Mouse (Mus musculus): ENCODE measurements around the gene Ociad2. TPM values are rescaled to one million over a fixed set of nuclear protein-coding genes. Genes with fewer than 3 reads are reported as not detected.
A peak's percentile ranks its signal among the peaks of the same experiment; 100 is the strongest.
"Not testable (repeated sequence)": the region's sequence is repeated elsewhere in the genome, so short reads cannot be mapped to it uniquely, and the experiment has no call there.

Ociad2 gene
- total RNA-seq, 2 experiments from 2014 or later = 35.5 to 39.6 TPM

- intact Hi-C loops (cut with DNase I; ENCODE audit: low total_unique reads) = no loop called here
- no peak for DNase-seq
These were observed 18.9 kb upstream of the Ociad2 start for GRCm38 (mm10) chr5:73359752-73360141.

GRCm38 (mm10) chr5:73359134-73359751 is 18.4 kb upstream of the Ociad2 start:
- no peak for DNase-seq
- intact Hi-C loops (cut with DNase I; ENCODE audit: low total_unique reads) = no loop called here

DNA sequence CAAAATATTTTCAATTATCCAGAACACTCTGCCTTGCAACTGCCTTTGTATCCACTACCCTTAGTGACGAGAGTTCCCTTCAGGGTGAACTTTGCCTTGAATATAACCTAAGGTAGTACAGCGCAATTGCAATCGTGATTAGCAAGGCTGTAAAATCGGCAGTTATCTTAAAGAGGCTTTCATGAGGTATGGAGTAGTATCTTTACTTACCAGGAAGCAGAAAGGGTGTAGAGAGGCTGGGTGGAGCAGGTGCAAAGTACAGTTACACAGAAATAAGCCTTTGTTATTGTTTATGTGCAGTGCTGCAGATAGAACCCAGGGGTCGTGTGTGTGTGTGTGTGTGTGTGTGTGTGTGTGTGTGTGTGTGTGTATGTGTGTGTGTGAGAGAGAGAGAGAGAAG is 14.6 kb upstream of the Ociad2 start:
- intact Hi-C loops (cut with DNase I; ENCODE audit: low total_unique reads) = no loop called here
- DNase-seq = no peak

GRCm38 (mm10) chr5:73353978-73354377 is 13.2 kb upstream of the Ociad2 start:
- intact Hi-C loops (cut with DNase I; ENCODE audit: low total_unique reads) = no loop called here

GRCm38 (mm10) chr5:73353519-73353918 is 12.7 kb upstream of the Ociad2 start:
- intact Hi-C loops (cut with DNase I; ENCODE audit: low total_unique reads) = no loop called here
- no peak for DNase-seq

More at GRCm38 (mm10) chr5:73353978-73354377, 13.2 kb upstream of the Ociad2 start:
- DNase-seq = no peak

DNA sequence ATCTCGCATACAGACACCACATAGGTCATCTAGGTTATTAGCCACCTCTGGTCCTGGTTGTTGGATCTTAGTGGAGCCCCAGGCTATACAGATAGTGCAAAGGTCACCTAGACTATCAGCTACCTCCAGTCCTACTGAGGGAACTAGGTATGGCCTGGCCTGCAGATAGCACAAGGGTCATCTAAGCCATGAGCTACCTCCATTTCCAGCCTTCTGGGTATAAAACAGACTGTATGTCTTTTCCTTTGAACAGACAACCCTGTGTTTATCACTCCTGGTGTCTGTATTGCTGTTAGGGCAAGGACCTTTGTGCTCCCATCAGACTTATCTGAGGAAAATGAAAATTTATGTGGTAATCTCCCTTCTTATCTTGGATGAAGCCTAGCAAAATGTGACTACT is 11.0 kb upstream of the Ociad2 start:
- intact Hi-C loops (cut with DNase I; ENCODE audit: low total_unique reads) = no loop called here
- DNase-seq = no peak

GRCm38 (mm10) chr5:73349514-73349913 is 8.7 kb upstream of the Ociad2 start:
- intact Hi-C loops (cut with DNase I; ENCODE audit: low total_unique reads) = no loop called here
- no peak for DNase-seq

DNA sequence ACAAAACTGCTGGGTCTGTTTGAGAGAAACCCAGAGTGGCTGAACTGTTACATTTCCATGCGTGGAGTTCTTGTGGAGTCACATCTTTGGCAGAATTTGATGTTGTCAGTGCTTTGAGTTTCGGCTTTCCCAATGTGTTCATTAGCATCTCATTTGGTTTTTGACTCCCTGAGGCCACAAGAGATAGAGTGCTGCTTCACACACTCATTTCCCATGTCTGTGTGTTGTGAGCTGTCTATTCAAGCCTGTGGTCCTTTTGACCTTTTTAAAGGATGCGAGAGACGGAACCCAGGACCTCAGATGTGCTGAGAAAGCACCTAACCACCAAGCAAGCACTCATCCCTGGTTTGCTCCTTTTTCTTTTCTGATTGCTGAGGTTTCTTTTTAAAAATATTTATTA is 4.4 kb upstream of the Ociad2 start:
- intact Hi-C loops (cut with DNase I; ENCODE audit: low total_unique reads) = no loop called here
- no peak for DNase-seq

DNA sequence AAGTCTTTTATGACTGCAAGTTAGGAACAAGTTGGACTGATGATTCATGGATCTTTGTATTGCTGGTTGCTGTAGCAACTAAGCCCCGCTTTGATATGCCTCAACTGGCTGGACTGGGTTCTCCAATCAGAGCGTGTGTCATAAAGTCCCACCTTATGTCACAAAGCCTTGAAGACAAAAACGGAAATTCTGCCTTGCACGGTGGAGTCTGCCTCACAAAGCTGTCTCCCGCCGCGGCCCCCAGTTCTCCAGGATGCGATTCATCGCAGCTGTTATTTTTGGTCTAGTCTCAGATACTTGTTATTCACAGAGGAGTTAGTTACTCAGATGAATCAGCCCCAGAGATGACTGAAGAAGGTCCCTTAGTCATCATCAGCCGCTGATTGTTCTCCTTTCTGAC is 3.5 kb upstream of the Ociad2 start:
- DNase-seq = peak; percentile 16
- intact Hi-C loops (cut with DNase I; ENCODE audit: low total_unique reads) = no loop called here

- DNase-seq = no peak
These were observed 2.0 kb upstream of the Ociad2 start for GRCm38 (mm10) chr5:73342701-73343355.

GRCm38 (mm10) chr5:73339779-73340722 is 777 bp downstream of the Ociad2 start:
- intact Hi-C loops (cut with DNase I; ENCODE audit: low total_unique reads) = no loop called here

More at GRCm38 (mm10) chr5:73342701-73343355, 2.0 kb upstream of the Ociad2 start:
- intact Hi-C loops (cut with DNase I; ENCODE audit: low total_unique reads) = no loop called here

DNA sequence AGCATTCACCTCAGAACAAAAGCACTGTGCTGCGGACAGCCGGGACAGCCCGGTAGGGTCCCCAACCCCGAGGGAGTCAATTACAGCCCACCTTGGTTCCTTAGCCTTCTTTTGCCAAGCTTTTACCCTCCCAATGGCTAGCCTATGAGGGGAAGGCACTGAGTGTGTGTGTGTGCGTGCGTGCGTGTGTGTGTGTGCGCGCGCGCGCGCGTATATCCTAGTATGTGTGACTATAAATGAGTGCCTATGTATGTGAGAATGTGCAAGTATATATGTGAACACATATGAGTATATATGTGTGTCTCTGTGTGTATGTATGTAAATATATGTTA is 2.0 kb downstream of the Ociad2 start:
- intact Hi-C loops (cut with DNase I; ENCODE audit: low total_unique reads) = no loop called here
- DNase-seq = no peak

More at GRCm38 (mm10) chr5:73339779-73340722, 777 bp downstream of the Ociad2 start:
- no peak for DNase-seq

DNA sequence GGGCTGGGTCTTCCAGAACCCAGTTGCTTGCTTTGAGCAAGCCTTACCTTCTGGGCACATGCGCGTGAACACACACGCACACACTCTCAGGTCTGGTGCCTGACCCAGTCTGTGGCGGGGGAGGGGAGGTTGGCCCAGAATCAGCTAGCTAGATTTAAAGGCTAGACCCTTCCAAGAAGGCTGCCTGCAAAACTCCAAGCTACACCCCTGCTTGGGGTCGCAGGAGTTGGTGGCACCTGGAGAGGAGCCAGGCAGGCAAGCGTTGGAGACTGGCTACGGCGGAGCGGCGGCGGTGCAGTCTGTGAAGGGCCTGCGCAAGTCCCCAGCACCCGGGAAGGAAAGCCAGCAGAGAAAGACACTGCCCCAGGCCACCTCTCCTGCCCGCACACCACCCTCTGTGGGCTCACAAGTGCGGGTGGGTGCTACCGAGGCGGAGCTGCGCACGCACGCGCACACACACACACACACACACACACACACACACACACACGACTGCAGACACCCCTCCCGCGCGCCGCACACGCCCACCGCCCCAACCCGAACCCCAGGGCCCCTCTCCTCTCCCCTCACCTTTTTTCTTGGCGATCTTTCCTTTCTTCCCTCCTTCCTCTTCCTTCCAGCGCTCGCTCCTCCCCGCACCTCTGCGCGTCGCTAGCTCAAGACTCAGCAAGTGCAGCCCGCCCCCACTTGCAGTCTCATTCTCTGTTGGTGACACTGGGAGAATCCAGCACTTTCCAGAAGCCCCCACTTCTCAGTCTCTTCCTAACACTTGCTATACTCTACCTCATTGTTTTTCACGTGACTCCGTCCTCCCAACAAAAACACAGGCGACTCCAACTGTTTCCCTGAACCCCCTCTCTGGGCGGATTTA is 2.6 kb downstream of the Ociad2 start:
- peak; percentile 23 for DNase-seq
- intact Hi-C loops (cut with DNase I; ENCODE audit: low total_unique reads) = no loop called here

GRCm38 (mm10) chr5:73336448-73336847 is 4.4 kb downstream of the Ociad2 start:
- intact Hi-C loops (cut with DNase I; ENCODE audit: low total_unique reads) = no loop called here

GRCm38 (mm10) chr5:73331002-73331401 is 9.8 kb downstream of the Ociad2 start:
- intact Hi-C loops (cut with DNase I; ENCODE audit: low total_unique reads) = no loop called here
- no peak for DNase-seq

More at GRCm38 (mm10) chr5:73336448-73336847, 4.4 kb downstream of the Ociad2 start:
- DNase-seq = no peak

DNA sequence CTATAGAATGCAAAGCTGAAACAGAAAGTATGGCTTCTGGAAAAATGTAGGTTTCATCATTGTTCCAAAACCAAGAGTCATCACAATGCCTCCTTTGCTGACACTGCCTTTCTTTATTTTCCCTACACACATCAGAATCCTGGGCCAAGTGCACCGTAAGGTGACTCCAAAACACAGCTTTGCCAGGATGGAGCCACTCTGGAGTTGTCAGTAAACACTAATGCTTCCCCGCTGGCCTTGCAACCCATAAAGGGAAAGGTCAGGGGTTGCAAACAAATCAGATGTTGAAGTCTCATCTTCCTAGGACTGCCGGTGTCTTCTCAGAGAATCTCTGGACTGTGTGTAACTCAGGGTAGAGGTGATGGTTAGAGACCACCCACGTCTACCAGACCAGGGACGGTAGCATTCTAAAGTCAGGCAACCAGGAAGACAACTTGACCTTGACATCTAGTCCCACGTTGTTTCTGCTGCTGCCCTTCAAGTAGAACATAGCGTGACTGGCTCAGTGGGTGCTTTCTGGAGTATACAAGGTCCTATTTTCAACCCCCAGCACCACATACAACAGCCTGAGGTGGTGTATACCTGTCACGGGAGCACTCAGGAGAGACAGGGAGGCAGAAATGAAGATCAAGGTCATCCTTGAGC is 16.2 kb downstream of the Ociad2 start:
- no peak for DNase-seq
- intact Hi-C loops (cut with DNase I; ENCODE audit: low total_unique reads) = no loop called here

DNA sequence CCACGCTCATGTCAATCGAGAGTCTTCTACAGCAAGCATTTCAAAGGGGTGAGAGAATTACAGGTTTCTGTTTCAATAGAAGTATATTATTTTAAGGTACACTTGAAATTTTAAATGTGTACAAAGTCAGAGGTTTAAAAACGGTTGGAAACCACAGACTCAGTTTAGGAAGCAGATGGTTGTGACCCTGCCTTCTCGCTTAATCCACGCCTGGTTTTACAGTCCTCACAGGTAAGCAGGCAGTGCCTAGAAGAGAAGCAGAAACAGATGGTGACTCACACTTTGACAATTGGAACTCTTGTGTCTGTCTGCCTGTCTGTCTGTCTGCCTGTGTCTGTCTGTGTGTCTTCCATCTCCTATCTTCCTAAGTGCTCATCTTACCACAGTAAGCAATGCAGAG is 17.2 kb downstream of the Ociad2 start:
- intact Hi-C loops (cut with DNase I; ENCODE audit: low total_unique reads) = no loop called here

GRCm38 (mm10) chr5:73322684-73323083 is 18.1 kb downstream of the Ociad2 start:
- DNase-seq; intact Hi-C loops (cut with DNase I; ENCODE audit: low total_unique reads): not testable (repeated sequence)

More for the DNA sequence above, 17.2 kb downstream of the Ociad2 start:
- no peak for DNase-seq

- no peak for DNase-seq
- intact Hi-C loops (cut with DNase I; ENCODE audit: low total_unique reads) = loop anchor here (10.0 kb wide), 1 partner anchor 55 kb away; no protein-coding TSS in a partner anchor
These were observed 21.5 kb downstream of the Ociad2 start for GRCm38 (mm10) chr5:73319306-73319705.

Measured in gastrocnemius, postnatal 14 days (tissue).